Mouse (Mus musculus): ENCODE measurements at regions not wholly inside any gene's neighbourhood (a gene's known extent, or its start where the extent isn't known, plus 50 kb on each side); places are given as distances from the start of the nearest gene placed in this dataset.

DNA sequence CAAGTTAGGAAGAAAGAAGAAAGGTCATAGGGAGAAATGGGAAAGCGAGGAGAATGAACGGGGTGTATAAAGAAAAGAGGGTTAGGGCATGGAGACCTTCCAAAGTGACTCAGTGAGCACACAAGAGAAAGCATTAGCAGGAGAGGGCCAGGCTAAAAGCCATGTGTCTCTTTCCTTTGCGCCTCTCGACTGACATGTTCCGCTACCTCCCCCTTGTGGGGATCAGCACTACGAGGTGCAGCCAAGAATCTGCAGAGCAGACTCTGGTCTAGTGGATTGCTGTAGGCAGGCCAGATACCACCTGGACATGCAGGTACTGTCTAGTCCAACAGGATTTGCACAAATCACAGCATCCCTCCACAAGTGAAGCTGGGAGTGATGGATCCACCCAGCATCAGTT is 54.0 kb downstream of the Kcna5 start:
- intact Hi-C loops (cut with DNase I) = no loop called here
- DNase-seq (ENCODE audit: low spot score in 2 of 2) = no peak

DNA sequence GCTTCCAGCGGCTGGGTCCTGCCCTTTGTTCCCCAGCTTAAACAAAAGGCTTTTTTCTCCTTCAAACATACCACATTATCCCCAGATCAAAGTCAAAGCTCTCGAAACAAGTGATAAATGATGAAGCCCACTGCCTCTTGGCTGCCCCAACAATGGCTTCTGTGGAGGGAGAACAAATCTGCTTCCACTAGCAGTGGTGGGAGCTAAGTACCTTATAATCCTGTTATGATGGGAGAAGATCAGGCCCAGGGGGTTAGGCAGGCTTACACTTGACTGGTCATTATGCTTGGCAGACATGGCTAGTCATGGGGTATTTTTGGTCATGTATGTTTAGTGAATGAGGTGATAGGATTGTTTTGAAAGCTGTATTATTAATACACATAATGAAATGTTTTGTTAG is 57.7 kb downstream of the Kcna5 start:
- DNase-seq (ENCODE audit: low spot score in 2 of 2) = no peak
- intact Hi-C loops (cut with DNase I) = loop anchor here (10.0 kb wide), 1 partner anchor 313 kb away; the partner anchor contains the start of gene Ntf3

DNA sequence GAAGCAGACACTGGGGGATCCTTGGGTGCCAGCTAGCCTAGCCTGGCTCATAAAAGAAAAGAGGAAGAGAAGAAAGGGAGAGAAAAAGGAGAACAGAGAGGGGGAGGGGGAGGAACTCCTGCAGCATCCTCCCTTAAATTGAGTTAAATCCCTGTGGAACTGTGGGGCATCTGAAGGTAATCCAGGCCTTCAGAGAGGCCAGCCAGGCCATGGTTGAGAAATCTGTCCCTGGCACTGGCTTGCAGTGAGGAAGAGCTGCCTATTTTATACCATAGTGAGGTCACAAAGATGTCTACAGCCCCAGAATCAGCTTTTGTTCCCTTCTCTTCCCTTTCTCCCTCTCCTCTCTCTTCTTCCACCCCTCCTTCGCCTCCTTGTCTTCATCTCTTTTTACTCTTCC is 58.5 kb downstream of the Kcna5 start:
- intact Hi-C loops (cut with DNase I) = loop anchor here (10.0 kb wide), 1 partner anchor 312 kb away; the partner anchor contains the start of gene Ntf3
- DNase-seq (ENCODE audit: low spot score in 2 of 2) = no peak

DNA sequence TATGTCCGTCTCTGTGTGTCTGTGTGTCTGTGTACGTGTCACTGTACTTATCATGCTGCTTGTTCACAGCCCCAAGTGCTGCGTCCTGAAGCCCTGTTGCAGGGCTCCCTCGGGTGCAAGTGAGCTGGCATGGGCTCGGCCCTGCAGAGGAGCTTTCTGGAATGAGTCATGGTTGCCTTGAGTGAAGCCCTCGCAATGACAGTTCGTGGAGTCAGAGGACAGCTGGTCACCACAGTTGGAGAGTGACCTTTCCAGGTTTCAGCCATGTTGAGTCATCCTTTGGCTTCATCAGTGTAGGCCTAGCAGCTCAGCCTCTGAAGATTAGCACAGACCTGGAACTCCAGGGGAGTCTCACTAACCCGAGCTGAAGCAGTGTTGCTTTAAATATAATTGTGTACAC is 59.7 kb downstream of the Kcna5 start:
- intact Hi-C loops (cut with DNase I) = loop anchor here (10.0 kb wide), 1 partner anchor 311 kb away; the partner anchor contains the start of gene Ntf3
- DNase-seq (ENCODE audit: low spot score in 2 of 2) = no peak

DNA sequence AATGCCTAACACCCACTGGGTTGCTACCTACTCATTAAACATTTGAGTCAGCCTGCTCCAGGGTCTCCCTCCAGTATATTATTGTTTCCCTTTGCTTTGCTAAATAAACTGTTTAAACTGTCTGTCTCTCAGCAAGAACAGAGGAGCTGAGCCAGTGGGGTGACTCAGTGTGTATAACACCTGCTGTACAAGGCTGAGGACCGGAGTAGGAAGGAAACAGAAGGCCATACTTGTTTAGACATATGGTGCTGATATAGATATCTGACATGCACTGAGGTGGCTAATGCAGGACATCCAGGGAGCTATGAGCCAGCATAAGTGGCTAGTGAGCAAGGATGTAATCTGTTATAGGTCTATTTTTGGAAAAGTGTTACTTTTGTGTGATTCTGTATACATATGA is 81.5 kb downstream of the Kcna5 start:
- DNase-seq (ENCODE audit: low spot score in 2 of 2) = no peak
- intact Hi-C loops (cut with DNase I) = no loop called here

DNA sequence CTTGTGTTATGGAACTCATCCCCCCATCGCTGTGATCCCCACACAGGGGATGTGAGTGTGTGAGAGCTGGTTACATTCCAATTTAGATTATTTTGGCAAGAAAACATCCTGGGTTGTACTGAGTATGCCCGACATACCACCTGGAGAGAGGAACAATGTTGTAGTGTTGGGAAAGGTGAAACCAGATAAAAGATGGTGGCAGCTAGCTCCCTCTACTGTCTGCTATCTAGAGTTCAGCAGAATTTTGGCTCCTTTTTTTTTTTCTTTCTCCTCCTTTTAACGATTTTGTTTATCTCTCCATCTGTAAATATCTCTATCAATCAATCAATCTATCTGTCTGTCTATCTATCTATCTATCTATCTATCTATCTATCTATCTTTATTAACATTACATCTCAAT is 89.7 kb downstream of the Kcna5 start:
- no peak for DNase-seq (ENCODE audit: low spot score in 2 of 2)
- intact Hi-C loops (cut with DNase I) = no loop called here

DNA sequence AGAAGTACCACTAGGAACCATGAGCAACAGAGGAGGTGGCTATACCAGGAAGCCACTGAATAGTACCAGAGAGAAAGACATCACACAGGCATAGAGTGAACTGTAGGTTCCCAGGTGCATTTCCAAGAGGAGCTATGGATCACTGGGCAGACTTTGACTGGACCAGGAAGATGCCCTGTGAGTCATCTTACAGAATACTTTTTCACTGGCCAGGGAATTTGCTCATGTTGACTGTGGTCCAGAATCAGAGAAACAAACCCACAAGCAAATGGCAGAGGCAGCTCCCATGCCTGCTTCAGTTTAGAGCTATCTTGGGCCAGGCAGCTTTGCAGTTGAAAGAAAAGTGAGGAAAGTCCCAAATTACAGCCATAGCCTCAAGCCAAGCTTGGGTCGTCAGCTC is 95.0 kb downstream of the Kcna5 start:
- intact Hi-C loops (cut with DNase I) = no loop called here

DNA sequence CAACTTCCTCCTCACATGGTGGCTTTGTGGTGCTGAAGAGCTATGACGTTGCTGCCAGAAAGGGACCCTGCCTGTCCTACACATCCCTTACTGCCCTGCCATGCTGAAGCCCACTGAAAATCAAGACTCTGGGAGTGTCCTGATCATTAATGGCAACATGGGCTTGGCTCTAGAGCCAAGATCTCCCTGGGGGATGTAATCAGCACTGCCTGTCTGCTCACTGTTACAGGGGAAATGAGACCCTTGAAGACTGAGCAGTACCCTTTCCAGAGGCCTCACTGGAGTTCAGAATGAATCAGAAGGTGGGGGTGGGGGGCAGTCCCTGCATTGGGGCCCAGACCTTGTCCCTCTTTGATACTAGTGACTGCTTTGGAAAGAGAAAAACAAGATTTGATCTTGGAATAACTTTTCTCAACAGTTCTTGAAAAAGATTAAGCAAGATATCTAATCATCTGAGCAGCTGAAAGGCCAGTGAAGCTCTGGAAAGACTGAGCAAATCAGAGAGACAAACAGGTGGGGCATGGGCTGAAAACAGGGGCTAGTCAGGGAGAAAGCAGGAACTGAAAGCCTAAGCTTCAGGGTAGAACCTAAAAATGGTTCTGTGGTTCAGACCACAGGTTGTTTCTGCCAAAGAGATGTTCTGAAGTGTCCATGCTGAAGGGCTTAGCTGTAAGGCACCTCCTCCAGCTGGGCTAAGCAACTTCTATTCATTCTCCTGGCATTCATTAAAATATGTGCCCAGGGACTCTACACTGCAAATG is 97.1 kb downstream of the Kcna5 start:
- intact Hi-C loops (cut with DNase I) = no loop called here
- no peak for DNase-seq (ENCODE audit: low spot score in 2 of 2)

More for the DNA sequence above, 95.0 kb downstream of the Kcna5 start:
- DNase-seq (ENCODE audit: low spot score in 2 of 2) = no peak

DNA sequence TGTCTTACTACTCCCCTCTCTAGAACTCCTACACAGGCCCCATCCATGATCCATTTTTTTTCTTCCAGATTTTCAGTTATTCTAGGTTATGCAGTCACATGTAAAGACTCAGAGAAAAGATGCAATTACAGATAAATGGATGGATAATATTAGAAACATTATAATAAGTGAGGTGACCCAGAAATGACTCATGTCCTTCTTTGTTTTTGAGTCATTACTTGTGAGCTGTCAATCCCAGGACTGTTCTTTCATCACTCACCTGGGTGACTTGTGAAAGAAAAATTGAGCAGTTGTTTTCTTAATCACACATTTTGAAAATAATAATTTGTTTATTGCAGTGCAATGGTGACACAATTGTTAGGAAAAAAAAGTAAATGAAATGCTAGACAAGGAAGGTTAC is 108.0 kb downstream of the Kcna5 start:
- DNase-seq (ENCODE audit: low spot score in 2 of 2) = no peak
- intact Hi-C loops (cut with DNase I) = no loop called here

DNA sequence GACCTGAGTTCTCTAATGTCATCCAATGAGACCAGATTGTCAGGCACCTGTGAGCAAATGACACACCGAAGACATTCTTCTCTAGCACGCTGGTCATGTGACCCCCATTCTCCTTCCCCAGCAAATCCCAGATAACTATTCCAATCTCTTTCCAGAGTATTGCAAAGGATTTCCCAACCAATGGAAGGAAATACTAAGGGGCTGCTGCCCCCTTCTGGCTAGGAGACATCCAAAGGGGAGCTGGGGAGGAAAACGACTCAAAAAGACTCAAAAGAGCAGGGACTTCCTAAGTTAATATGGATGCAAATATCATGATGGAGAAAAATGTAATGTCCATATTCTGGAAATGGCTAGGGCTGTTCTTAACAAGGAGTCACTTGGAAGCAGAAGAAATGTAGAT is 129.5 kb downstream of the Kcna5 start:
- intact Hi-C loops (cut with DNase I) = loop anchor here (10.0 kb wide), 2 partner anchors 451 to 781 kb away; no protein-coding TSS in a partner anchor
- no peak for DNase-seq (ENCODE audit: low spot score in 2 of 2)

DNA sequence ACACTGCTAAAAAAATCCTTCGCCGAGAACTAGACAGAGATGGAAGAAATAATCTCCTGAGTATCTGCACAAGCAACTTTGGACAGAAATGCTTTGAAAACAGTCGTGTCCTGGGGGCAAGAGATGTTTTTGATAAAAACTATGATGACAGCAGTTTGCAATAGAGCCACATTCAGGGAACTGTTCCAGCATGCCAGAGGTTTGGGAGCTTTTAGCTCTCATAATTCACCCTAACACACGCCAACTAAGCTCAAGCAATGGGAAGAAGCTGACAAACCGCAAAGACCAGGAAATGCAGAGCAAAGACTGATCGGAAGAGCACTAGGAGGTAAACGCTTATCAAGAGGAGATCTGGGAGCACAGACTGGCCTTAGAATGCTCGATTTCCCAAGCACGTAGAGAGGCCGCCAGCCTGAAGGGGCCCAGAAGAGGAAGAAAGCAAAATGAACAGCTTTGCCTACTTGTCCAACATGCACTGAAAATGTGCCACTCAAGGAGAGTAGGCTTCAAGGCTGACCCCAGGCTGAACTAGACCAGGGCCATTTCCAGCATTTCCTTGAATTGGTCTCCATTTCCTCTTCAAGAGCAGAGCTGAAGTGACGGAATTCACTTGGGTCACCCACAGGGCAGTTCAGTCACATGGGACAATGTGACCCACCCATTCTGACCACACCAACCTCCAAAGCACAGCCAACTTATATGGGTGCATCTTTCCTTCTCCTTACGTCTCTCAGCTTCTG is 130.7 kb downstream of the Kcna5 start:
- no peak for DNase-seq (ENCODE audit: low spot score in 2 of 2)
- intact Hi-C loops (cut with DNase I) = loop anchor here (10.0 kb wide), 2 partner anchors 450 to 780 kb away; no protein-coding TSS in a partner anchor

DNA sequence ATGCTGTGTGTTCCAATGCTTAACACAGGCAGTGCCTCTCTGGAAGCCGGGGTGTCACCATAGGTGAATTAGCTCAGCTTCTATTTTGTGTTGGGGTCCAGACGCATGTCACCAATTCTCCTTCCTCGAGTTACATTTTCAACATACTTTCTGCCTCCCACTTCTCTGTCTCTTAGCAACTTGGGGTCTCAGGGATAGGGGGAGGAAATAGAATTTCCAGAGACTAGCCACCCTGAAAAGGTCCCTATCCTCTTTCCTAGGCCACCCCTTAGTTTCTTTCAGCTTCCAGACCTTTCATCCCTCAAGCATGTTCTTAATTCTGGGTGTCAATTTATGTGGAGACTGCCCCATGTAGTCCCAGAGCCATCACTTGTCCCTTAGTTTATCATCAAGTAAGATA is 135.6 kb downstream of the Kcna5 start:
- intact Hi-C loops (cut with DNase I) = no loop called here
- no peak for DNase-seq (ENCODE audit: low spot score in 2 of 2)

DNA sequence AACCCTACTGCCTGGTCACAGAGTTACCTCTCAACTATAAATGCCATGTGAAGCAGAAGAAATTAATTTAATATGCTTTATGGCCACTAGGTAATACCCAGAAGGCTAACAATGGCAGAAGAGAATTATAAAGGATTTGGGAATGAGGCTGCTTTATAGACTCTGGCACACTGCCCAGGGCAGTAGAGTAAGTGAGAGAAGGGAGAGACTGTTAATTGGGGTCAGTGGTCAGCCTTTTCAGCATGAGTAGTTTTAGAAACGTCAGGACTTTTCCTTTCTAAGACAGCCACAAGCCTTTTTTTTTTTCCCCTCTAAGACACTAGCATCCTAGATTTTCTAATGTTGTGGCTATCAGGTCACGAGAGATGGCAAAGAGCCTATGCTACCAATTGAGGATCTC is 136.6 kb downstream of the Kcna5 start:
- intact Hi-C loops (cut with DNase I) = no loop called here
- no peak for DNase-seq (ENCODE audit: low spot score in 2 of 2)

DNA sequence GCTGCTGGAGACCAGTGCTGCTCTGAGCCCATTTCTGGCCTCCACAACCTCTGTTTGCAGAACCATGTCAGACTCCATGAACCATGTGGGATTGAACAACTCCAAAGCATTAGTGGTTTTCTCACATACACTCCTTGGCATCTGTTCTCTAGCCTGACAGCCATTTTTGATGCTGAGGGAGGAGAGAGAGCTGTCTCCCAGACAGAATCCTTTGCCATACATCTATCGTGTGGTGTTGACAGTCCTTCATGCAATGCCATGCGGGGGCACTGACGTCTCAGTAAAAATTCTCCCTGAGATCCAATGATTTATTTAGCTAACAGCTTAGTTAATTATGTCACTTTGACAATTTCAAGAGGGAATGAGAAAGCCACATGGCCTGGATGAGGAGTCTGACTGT is 140.2 kb downstream of the Kcna5 start:
- DNase-seq (ENCODE audit: low spot score in 2 of 2) = no peak
- intact Hi-C loops (cut with DNase I) = no loop called here

DNA sequence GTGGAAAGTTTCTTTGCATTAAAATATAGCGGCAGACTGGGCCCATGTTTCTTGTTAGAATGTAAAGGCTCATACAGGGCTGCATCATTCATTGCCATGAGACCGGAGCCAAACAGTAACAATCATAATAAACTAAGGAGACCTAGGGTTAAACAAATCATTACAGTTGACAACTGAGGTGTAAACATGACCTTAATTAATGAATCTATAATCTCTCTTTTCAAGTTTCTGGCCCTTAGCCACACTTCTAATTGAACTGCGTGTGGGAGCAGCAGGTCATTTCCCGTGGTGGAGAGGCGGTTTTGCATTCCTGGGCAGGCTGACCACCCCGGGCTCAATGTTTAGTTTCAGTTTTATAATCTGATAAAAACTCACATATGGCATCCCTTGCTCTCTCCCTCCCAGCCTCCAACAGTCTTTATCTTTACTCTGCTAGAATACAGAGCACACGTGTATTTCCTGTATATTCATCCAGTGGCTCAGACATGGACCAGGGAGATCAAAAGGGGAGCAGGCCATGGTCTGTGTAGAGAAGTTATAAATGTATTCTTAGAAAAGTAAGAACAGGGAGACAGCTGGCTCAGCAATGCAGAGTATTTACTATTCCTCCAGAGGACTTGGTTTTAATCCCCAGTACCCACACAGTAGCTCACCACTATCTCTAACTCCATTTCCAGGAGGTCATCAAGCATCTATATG is 141.0 kb downstream of the Kcna5 start:
- DNase-seq (ENCODE audit: low spot score in 2 of 2) = no peak
- intact Hi-C loops (cut with DNase I) = no loop called here

DNA sequence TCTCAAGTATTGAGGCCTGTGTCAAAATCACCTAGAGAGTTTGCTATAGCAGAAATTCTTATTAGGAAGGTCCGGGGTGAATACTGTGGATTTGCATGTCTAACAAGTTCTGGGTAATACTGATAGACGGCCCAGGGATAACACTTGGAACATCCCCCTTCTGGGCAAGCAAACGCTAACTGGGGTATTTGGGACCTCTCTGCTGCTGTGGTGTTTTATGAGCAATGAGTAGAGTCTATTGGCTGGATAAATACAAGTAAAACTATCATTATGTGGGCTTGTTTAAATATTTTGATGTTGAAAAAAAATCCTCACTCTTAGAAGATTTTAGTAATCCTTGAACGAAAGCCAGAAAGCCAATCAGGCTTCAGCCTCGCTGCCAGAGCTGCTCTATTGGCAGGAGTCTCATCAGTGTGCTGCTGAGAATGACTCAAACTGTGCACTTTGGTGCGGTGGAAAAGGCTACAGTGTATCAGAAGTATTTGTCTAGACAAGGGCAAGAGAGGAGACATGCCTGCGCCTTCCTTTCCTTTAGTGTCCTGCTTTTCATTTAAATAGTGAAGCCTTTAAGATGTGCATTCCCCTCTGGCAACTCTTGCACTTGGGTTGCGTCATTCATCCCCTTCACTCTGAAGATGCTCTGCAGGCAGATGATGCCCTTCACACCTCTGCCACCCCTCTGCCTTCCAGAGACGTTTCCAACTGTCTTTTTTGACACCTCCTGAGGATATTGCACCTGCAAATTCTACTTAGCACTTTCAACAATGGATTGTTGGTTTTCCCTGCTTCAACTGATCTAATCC is 150.8 kb downstream of the Kcna5 start:
- intact Hi-C loops (cut with DNase I) = no loop called here

DNA sequence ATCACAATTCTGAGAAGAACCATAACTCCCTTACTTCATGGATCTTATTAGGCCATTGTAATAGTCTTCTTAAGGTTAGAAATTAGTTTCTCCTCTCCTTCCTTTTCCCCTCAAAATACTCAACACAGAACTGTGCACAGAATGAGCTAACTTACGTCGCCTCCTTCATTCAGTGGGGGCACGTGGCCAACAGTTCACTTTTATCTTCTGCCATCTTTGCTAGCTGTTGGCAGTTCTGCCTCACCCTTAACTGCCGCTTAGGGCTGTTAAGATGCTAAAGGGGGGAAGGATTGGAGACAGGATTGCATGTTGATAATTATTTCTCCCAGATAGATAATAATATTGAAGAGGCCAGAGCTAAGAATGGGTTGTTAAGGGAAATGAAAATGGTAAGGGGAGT is 158.0 kb downstream of the Kcna5 start:
- DNase-seq (ENCODE audit: low spot score in 2 of 2) = no peak
- intact Hi-C loops (cut with DNase I) = no loop called here

More for the DNA sequence above, 150.8 kb downstream of the Kcna5 start:
- no peak for DNase-seq (ENCODE audit: low spot score in 2 of 2)

DNA sequence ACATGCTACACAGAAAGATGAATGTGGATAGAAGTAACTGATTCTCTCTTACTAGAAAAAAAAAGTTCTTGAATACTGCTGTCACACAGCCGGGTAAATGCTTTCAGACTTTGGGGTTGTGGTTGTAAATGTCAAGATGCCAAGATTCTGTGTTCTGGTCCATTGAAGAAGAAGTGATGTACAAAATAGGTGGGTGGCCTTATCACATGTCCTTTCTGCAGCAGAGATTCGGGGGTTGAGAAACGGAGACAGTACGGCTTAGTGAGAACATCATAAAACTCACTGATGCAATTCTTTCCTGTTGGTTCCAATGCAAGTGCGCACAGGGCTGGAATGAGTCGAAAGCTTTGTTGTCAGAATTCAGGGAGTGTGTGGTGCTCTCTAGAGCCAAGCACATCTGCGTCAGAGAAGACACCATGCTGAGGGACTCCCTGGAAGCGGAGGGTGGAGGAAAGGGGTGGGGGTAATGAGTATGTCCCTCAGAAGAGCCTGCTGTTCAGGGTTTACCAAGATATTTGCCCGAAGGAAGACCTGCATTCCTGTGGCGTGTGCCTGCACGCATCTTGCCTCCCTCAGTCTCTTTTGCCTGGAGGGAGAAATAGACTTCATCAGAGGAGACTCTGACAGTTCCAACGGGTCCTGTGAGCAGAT is 160.1 kb downstream of the Kcna5 start:
- DNase-seq (ENCODE audit: low spot score in 2 of 2) = no peak
- intact Hi-C loops (cut with DNase I) = no loop called here

DNA sequence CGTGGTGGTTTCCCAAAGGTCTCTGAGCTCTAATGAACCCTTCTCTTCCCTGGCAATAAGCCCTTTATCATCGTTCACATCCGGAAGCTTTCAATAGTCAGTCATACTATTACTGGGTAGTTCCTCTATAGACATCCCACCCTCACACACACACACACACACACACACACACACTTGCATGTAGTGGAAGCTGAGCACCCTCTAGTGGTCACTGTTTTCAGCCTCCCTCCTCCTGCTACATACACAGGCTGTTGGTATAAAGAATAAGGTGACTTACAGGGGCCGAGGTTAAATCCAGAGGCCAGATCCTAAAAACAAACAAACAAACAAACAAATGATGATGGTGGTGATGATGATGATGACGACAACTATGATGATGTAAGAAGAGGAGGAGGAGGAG is 163.2 kb downstream of the Kcna5 start:
- intact Hi-C loops (cut with DNase I) = no loop called here

More for the DNA sequence above, 163.2 kb downstream of the Kcna5 start:
- DNase-seq (ENCODE audit: low spot score in 2 of 2) = peak in 1 of 2 experiments; percentile 14

All from left cerebral cortex, postnatal 36 days (tissue).